Mouse (Mus musculus): ENCODE data around the gene Bnc1. TPM values are rescaled to one million over a fixed set of nuclear protein-coding genes. Genes with fewer than 3 reads are reported as not detected.

Gene Bnc1
- not detected in 2 replicates for polyA plus RNA-seq (2021; fragmentation: Nextera tagmentation)
- long read RNA-seq, experiment 1 = 0 reads
- long read RNA-seq, experiment 2 = 0 reads

GRCm38 (mm10) chr7:81992131-81993061 is at the start of gene Bnc1:
Gene Bnc1, minus strand, starts transcription at chr7:81992292.

GRCm38 (mm10) chr7:81934267-81934745 is 57.8 kb downstream of the Bnc1 start, which contains the start of gene Hdgfl3:
Gene Hdgfl3, minus strand, starts transcription at chr7:81934473.

Other genes with a start within 250 kb of the Bnc1 start
- 186 and 227 TPM in 2 replicates for gene Ramac, start 229.4 kb downstream of the Bnc1 start, polyA plus RNA-seq (2021; fragmentation: Nextera tagmentation)
- gene 3110040N11Rik, start 202.8 kb downstream of the Bnc1 start, polyA plus RNA-seq (2021; fragmentation: Nextera tagmentation) = 50.3 and 62.5 TPM in 2 replicates
- gene Btbd1, start 162.9 kb downstream of the Bnc1 start, polyA plus RNA-seq (2021; fragmentation: Nextera tagmentation) = 21.7 and 101 TPM in 2 replicates
- gene Gm10160, start 136.5 kb downstream of the Bnc1 start, polyA plus RNA-seq (2021; fragmentation: Nextera tagmentation) = not detected in 2 replicates
- 3.2 and 17.3 TPM in 2 replicates for gene Tm6sf1, start 133.3 kb downstream of the Bnc1 start, polyA plus RNA-seq (2021; fragmentation: Nextera tagmentation)
- gene Hdgfl3, start 57.8 kb downstream of the Bnc1 start, polyA plus RNA-seq (2021; fragmentation: Nextera tagmentation) = 14.0 and 29.8 TPM in 2 replicates
- gene Sh3gl3, start 181.5 kb upstream of the Bnc1 start, polyA plus RNA-seq (2021; fragmentation: Nextera tagmentation) = 7.3 and 50.0 TPM in 2 replicates